Mouse (Mus musculus) megakaryocyte, embryonic 14.5 days (primary cell): ENCODE data around the gene Lemd2. TPM values are rescaled to one million over a fixed set of nuclear protein-coding genes. Genes with fewer than 3 reads are reported as not detected.

ENCODE experiments used
- H3K27me3 ChIP-seq: replicated peaks from 2 replicates; pipeline ENCODE3; 2012; ENCODE audit warnings: inconsistent platforms
- H3K36me3 ChIP-seq: replicated peaks from 2 replicates; pipeline ENCODE3; 2012; ENCODE audit warnings: low read length, inconsistent platforms, mixed read lengths
- H3K4me1 ChIP-seq: 2 replicates; pipeline ENCODE4 v1.6.1; 2012; ENCODE audit warnings: inconsistent platforms
- H3K4me3 ChIP-seq: replicated peaks from 2 replicates; pipeline ENCODE3; 2012; ENCODE audit warnings: moderate library complexity, mild to moderate bottlenecking, inconsistent platforms
- H3K9me3 ChIP-seq: 2 replicates; pipeline ENCODE4 v1.6.1; 2012; ENCODE audit warnings: inconsistent platforms
- FLI1 ChIP-seq: IDR thresholded peaks from 2 replicates; pipeline ENCODE4 v1.6.1; 2012; ENCODE audit warnings: low read length, inconsistent platforms, mixed read lengths
- GATA1 ChIP-seq: IDR thresholded peaks from 3 replicates; pipeline ENCODE4 v1.6.1; 2012; ENCODE audit warnings: mixed read lengths, low read length, inconsistent platforms, borderline replicate concordance
- polyA plus RNA-seq: library from polyadenylated mRNA; stranded (reverse); fragments of >175 nt; gene quantifications from 2 replicates; pipeline ENCODE4 v1.2.3, GENCODE M21; 2012; ENCODE audit warnings: low replicate concordance; ENCODE audit not compliant: insufficient read depth

Gene Lemd2
- polyA plus RNA-seq, 1 experiment = 69.3 TPM

- Histone ChIP-seq H3K36me3 (no peaks in the 10 kb centered on the region), H3K9me3 (peaks cover 17% of the 10 kb centered on the region), H3K27me3 (peaks cover 46% of the 10 kb centered on the region), H3K4me1 (peaks cover 20% of the 10 kb centered on the region), H3K4me3 (no peak overlapping the region)
- TF ChIP-seq GATA1 (no peak), FLI1 (no peak)
Observed at GRCm38 (mm10) chr17:27182401-27182800, 21.9 kb downstream of the Lemd2 start.

- peaks cover 17% of the 10 kb centered on the region for H3K9me3 ChIP-seq
- H3K36me3 ChIP-seq = no peaks in the 10 kb centered on the region
- TF ChIP-seq FLI1 (no peak), GATA1 (no peak)
- peaks cover 20% of the 10 kb centered on the region for H3K4me1 ChIP-seq
- H3K27me3 ChIP-seq = peaks cover 38% of the 10 kb centered on the region
- peak overlapping the region; percentile 53 for H3K4me3 ChIP-seq
Observed at GRCm38 (mm10) chr17:27181666-27182065, 22.6 kb downstream of the Lemd2 start.

GRCm38 (mm10) chr17:27179681-27180280 is 24.5 kb downstream of the Lemd2 start:
- Histone ChIP-seq H3K4me1 (peaks cover 20% of the 10 kb centered on the region), H3K27me3 (peaks cover 44% of the 10 kb centered on the region)
- TF ChIP-seq FLI1 = no peak
- TF ChIP-seq GATA1 = no peak

GRCm38 (mm10) chr17:27178427-27179177 is 25.7 kb downstream of the Lemd2 start:
- no peak overlapping the region for H3K4me3 ChIP-seq
- H3K36me3 ChIP-seq = no peaks in the 10 kb centered on the region
- peaks cover 12% of the 10 kb centered on the region for H3K9me3 ChIP-seq
- no peak for TF ChIP-seq FLI1
- no peak for TF ChIP-seq GATA1
- H3K4me1 ChIP-seq = peaks cover 25% of the 10 kb centered on the region
- peaks cover 47% of the 10 kb centered on the region for H3K27me3 ChIP-seq

More at GRCm38 (mm10) chr17:27179681-27180280, 24.5 kb downstream of the Lemd2 start:
- no peaks in the 10 kb centered on the region for H3K36me3 ChIP-seq
- no peak overlapping the region for H3K4me3 ChIP-seq
- peaks cover 17% of the 10 kb centered on the region for H3K9me3 ChIP-seq

- Histone ChIP-seq H3K4me3 (no peak overlapping the region), H3K27me3 (peaks cover 46% of the 10 kb centered on the region), H3K36me3 (no peaks in the 10 kb centered on the region), H3K9me3 (peaks cover 12% of the 10 kb centered on the region), H3K4me1 (peaks cover 25% of the 10 kb centered on the region)
- TF ChIP-seq GATA1 (no peak), FLI1 (no peak)
Observed at GRCm38 (mm10) chr17:27178019-27178418, 26.2 kb downstream of the Lemd2 start.

- peaks cover 23% of the 10 kb centered on the region for H3K4me1 ChIP-seq
- no peak for TF ChIP-seq GATA1
- TF ChIP-seq FLI1 = no peak
Observed at GRCm38 (mm10) chr17:27176754-27177153, 27.5 kb downstream of the Lemd2 start.

GRCm38 (mm10) chr17:27176287-27176686 is 28.0 kb downstream of the Lemd2 start:
- Histone ChIP-seq H3K36me3 (no peaks in the 10 kb centered on the region), H3K4me1 (peaks cover 19% of the 10 kb centered on the region), H3K9me3 (peaks cover 12% of the 10 kb centered on the region), H3K4me3 (no peak overlapping the region), H3K27me3 (peaks cover 56% of the 10 kb centered on the region)
- TF ChIP-seq FLI1 = no peak
- no peak for TF ChIP-seq GATA1

More at GRCm38 (mm10) chr17:27176754-27177153, 27.5 kb downstream of the Lemd2 start:
- peaks cover 12% of the 10 kb centered on the region for H3K9me3 ChIP-seq
- peaks cover 56% of the 10 kb centered on the region for H3K27me3 ChIP-seq
- no peak overlapping the region for H3K4me3 ChIP-seq
- no peaks in the 10 kb centered on the region for H3K36me3 ChIP-seq

- no peak for TF ChIP-seq GATA1
- no peak for TF ChIP-seq FLI1
- H3K4me3 ChIP-seq = no peak overlapping the region
- H3K9me3 ChIP-seq = peaks cover 12% of the 10 kb centered on the region
- no peaks in the 10 kb centered on the region for H3K36me3 ChIP-seq
- peaks cover 18% of the 10 kb centered on the region for H3K4me1 ChIP-seq
- H3K27me3 ChIP-seq = peaks cover 59% of the 10 kb centered on the region
Observed at GRCm38 (mm10) chr17:27175196-27175874, 28.9 kb downstream of the Lemd2 start.

- peaks cover 65% of the 10 kb centered on the region for H3K27me3 ChIP-seq
- no peak overlapping the region for H3K4me3 ChIP-seq
- TF ChIP-seq FLI1 = no peak
- peaks cover 7% of the 10 kb centered on the region for H3K9me3 ChIP-seq
- H3K4me1 ChIP-seq = peaks cover 8% of the 10 kb centered on the region
- H3K36me3 ChIP-seq = no peaks in the 10 kb centered on the region
Observed at GRCm38 (mm10) chr17:27173715-27174114, 30.6 kb downstream of the Lemd2 start.

GRCm38 (mm10) chr17:27172459-27172858 is 31.8 kb downstream of the Lemd2 start:
- Histone ChIP-seq H3K4me1 (peaks cover 10% of the 10 kb centered on the region), H3K36me3 (no peaks in the 10 kb centered on the region), H3K27me3 (peaks cover 74% of the 10 kb centered on the region), H3K9me3 (no peaks in the 10 kb centered on the region), H3K4me3 (no peak overlapping the region)
- TF ChIP-seq GATA1 (no peak), FLI1 (no peak)
